Mouse (Mus musculus) A20 (cell line): Measurements from ENCODE around the gene Hnrnpu.

Experiments
- DNase-seq: peaks from one replicate; pipeline ENCODE4 v3.0.0-alpha.2; 2011; ENCODE audit warnings: low read depth, low spot score

Hnrnpu gene

GRCm38 (mm10) chr1:178340213-178340612, 2.6 kb upstream of the Hnrnpu start:
- DNase-seq, result no peak

- DNase-seq, result peak; percentile 68
Observed at GRCm38 (mm10) chr1:178338318-178338641, 683 bp upstream of the Hnrnpu start.

DNA sequence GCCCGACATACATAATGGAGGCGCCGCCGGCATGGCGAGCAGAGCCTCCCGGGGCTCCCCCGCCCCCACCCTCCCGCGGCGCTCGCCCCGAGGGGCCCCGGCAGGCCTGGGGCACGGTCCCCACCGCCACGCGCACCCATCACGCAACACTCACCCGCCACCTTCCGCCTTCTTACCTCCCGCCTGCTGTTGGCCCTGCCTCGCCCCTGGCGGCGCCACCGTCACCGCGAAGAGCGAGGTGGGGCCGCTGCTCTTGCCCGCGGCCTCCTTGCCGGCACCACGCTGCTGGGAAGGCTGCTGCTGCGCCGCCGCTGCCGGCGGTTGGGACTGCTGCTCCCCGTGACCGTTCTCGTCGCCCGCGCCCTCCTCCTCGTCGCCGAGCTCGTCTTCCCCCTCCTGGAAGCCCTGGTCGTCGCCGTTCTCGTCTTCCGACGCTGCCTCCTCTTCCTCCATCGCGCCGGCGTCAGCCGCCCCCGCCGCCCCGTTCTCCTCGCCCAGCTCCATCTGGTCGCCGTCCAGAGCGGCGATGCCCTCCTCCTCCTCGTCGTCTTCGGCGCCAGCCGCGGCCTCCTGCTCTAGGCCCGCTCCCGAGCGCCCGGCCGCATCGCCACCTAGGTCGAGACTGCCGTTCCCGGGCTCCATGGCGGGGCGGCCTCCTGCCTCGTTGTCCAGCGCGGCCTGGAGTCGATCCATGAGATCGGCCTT, 668 bp downstream of the Hnrnpu start:
- peak; percentile 64 for DNase-seq

- peak; percentile 95 for DNase-seq
Observed at GRCm38 (mm10) chr1:178336289-178336775, 1.3 kb downstream of the Hnrnpu start.

DNA sequence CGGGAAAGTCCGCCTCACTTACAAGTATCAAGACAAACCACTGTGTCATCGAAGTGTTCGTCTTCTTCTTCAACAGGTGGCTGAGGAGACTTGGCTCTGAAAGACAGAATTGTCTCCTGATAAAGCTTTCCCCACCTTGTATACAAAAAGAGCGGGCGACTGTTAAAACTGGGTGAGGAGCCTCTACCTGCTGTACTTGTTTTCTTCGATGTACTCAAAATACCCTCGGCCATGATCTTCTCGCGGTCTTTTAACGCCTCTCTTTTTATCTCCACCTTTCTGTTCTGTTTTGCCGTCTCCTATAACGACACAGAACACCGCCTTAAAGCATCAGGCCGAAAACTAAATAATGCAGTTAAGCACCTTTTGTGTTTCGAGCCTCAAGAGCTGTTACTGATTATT, 1.7 kb downstream of the Hnrnpu start:
- DNase-seq, result peak; percentile 62

DNA sequence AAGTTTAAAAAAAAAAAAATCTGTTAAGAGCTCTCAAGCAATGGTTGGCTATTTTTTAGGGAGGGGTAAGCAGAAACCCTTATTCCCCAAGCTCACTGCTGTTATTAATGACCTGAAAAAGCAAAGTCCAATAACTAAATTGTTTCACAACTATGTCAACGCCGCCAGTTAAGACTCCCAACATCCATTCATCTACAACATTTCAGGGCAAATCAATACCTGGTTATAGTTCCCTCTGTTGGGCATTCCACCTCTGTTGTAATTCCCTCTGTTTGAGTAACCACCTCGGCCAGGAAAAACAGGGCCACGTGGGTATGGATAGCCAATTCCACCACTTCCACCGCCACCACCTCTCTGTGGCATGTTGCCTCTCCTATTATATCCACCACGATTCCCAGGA, 7.7 kb downstream of the Hnrnpu start:
- DNase-seq, result no peak

DNA sequence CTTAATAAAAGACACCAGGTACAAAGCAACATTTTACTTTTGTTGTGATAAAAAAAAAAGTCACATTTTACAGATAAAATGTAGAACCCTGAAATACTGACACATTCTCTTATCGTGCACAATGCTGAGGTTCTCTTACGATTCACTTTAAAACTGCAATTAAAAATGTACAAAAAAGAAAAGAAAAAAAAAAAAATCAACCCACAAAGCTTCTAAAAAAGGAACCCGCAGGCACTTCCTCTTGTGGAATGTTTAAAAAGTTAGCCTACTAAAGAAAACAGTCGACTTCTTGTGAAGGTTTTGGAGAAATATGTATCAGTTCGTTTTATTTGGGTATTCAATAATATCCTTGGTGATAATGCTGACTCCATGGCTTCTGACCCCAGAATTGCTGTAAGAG, 8.6 kb downstream of the Hnrnpu start:
- DNase-seq, result no peak

- DNase-seq, result no peak
Observed at GRCm38 (mm10) chr1:178326950-178327349, 10.6 kb downstream of the Hnrnpu start.

GRCm38 (mm10) chr1:178326357-178326756, 11.2 kb downstream of the Hnrnpu start:
- no peak for DNase-seq

DNA sequence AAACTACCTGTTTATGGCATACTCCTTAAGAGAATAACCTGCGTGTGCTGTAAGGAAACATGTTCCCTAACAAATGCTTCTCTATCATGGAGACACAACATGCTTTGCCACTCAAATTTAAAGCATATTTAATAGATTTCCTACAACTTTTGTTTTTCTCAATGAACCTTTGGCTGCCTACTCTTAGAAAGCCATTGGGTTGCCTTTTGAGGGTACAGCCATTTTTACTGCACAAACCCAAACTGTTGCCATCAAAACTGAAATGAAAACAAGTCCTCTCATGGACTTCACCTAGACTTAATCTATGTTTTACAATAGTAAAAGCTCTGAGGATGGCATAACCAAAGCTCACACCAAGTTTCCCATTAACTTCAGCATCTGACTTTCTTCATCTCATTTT, 13.0 kb downstream of the Hnrnpu start:
- no peak for DNase-seq

DNA sequence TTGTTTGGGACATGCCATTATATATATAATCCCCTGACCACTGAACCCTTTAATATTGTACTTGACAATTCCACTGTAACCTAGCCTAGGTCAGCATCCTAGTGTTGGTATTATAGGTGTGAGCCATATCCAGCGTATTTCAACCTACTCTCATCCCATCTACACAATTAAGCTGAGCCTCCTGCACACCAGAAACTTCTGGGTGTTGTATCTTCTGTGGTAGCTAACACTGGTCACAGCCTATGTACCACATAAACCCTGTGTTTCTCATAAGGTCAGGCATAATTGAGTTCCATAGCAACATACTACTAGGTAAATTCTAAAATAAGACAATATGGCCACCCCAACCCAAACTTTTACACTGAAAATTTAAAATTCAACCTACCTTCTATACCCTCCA, 14.4 kb downstream of the Hnrnpu start:
- DNase-seq, result no peak

- DNase-seq, result no peak
Observed at GRCm38 (mm10) chr1:178321730-178322357, 15.8 kb downstream of the Hnrnpu start.

- DNase-seq, result peak; percentile 52
Observed at GRCm38 (mm10) chr1:178320723-178321590, 16.6 kb downstream of the Hnrnpu start.

DNA sequence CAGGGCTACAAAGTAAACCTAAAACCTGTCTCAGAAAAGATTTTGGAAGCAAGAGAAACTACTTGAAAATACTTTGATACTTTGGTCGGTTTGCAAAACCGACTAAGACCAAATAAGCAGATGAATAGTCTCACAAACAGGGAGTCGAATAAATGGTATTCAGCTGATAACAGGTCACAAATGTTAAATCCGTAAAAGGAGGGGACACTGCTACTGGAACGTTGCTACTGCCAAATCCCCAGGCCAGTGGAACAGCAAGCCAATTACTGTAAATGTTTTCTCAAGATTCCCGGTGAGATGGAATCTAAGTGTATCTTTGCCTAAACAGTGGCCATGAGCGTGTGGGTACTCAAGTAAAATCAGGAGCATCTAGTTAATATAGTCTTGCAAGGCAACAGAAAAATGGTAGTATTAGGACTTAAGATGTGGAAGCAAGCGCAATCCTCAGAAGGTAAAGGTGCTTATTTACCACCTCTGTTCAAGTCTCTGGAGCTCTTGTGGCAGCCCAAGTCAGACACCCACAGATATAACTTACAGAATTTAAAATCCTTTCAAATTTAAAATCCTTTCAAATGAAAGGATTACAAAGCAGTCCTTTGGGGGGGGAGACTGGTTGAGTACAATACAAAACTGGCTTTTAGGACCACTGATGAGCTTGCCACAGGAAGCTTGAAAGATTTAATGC, 17.4 kb downstream of the Hnrnpu start:
- no peak for DNase-seq

DNA sequence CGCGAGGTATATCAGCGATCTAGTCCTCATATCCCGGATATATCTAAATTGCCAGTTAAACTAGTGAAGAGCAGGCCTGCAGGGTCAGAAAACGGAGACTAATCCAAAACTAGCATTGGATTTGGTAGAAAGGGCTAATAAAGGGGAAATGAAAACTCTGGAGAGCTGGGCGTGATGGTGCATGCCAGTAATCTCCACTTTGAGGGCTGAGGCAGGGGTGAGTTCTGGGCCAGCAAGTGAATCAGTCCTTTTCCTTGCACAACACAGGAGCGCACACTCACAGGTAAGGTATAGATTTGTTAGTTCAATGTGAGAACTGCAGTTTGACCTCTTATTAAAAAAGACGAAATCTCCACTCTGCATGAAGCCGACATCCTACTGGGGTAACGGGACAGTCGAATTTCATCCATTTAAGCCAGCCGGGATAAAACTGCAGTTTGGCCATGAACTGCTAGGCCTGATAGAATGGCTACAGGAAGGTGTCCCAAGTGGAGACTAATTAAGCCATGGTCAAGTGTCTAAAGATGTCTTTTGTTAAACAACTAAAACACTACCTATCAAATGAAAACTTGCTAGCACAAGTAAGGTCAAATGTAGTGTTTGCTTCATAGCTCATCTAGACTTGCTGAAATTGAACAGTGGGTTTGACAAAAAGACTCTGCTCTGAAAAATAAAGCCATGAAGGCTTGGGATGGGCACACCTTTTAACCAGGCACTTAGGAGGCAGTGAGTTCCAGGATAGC, 18.1 kb downstream of the Hnrnpu start:
- DNase-seq, result no peak

GRCm38 (mm10) chr1:178318389-178319184, 19.0 kb downstream of the Hnrnpu start, which contains the start of gene Cox20:
Gene Cox20 (plus strand): TSS chr1:178319130.
- DNase-seq, result peak; percentile 98

DNA sequence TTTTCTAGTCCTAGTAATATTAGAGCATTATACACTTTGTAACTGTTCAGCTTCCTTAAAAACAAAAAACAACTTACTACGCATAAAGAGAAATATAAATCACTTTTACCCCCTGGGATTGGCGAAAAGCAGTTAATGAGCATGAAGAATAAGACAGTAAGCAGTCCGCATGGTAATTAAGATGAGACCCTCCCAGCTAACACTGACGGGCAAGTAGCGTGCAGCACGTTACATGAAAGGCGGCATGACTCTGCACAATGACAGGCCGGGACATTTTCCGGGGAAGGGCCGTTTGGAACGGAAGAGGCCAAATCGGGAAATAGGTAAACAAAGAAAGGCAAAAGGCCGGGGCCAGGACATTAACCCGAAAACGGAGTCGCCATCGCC, 19.6 kb downstream of the Hnrnpu start:
- DNase-seq, result no peak

DNA sequence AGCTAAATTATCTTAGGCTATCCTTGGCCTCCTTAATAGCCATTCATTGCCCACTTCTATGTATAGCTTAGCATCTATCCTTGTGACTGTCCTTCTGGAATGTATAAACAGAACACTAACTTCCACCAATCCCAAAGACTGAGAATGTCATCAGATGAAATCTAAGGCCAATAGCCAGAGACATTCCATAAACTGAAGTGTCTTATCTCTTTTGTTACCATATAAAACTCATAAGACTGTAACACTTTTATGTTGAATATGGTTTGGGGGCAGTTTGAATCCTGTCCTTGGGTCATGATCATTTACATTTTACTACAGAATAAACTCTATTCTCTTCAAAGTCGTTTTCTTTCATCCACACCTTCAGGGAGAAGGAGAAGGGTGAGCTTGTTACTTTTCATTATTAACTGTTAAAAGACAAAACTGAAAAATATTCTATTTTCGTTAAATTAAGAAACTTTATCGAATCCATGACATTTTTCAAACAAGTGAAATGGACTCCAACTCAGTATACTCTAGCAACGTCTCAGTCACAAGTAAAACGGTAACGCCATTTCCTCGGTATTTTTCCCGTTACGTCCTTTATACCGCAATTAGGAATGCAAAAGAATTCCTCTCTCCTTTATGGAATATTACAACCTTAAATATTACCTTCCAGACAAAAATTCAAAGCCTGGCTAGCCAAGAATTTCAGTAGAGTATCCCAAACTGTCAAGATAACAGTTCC, 20.2 kb downstream of the Hnrnpu start:
- no peak for DNase-seq

DNA sequence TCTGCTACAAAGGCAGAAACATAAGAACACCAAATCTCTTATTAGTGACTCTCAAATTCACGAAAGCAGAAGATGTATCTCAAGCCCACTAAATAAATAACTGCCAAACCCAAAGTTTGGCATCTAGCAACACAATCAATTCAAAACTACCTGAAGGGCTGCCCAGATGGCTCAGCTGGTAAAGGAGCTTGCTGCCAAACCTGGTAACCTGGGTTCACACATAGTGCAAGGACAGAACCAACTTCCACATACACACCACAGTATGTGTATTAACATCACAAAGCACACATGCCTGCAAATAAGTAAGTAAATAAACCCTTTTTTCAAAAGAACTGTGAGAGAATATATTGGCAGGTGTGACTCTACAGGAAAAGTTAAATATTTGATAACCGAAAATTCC, 23.4 kb downstream of the Hnrnpu start:
- no peak for DNase-seq
